Mouse (Mus musculus) embryonic fibroblast, embryonic 13.5 days (primary cell): ENCODE data around the gene Gsk3b. TPM values are rescaled to one million over a fixed set of nuclear protein-coding genes. Genes with fewer than 3 reads are reported as not detected.
A peak's percentile ranks its signal among the peaks of the same experiment; 100 is the strongest.

Experiments
- H3K27ac ChIP-seq: 2 replicates; pipeline ENCODE4 v1.5.1; 2012; ENCODE audit warnings: low read length, control low read depth, inconsistent platforms; ENCODE audit not compliant: insufficient read depth
- H3K4me1 ChIP-seq: 2 replicates; pipeline ENCODE4 v1.6.1; 2011; ENCODE audit warnings: low read length; ENCODE audit not compliant: control insufficient read depth, insufficient read depth
- H3K4me3 ChIP-seq: 2 replicates; pipeline ENCODE4 v1.5.1; 2011; ENCODE audit warnings: mild to moderate bottlenecking, control low read depth, low read length; ENCODE audit not compliant: insufficient read depth
- CTCF ChIP-seq: IDR thresholded peaks from 2 replicates; pipeline ENCODE4 v1.5.1; 2011; ENCODE audit warnings: mild to moderate bottlenecking, control low read depth, low read length, moderate library complexity, borderline replicate concordance; ENCODE audit not compliant: insufficient read depth
- POLR2A ChIP-seq: IDR thresholded peaks from 2 replicates; pipeline ENCODE4 v1.6.1; 2011; ENCODE audit warnings: low read depth, mild to moderate bottlenecking, control low read depth, low read length, moderate library complexity
- polyA plus RNA-seq: library from polyadenylated mRNA; stranded (reverse); fragments of >200 nt; gene quantifications from 2 replicates; pipeline ENCODE4 v1.2.4, GENCODE M21; 2011; ENCODE audit warnings: low read depth; ENCODE audit not compliant: missing spikeins, insufficient read length

Gene Gsk3b
- polyA plus RNA-seq, 1 experiment = 79.6 TPM

- TF ChIP-seq CTCF = no peak
- no peak for TF ChIP-seq POLR2A
- H3K4me3 ChIP-seq = no peak overlapping the region
- H3K27ac ChIP-seq = no peak overlapping the region
- no peaks in the 10 kb centered on the region for H3K4me1 ChIP-seq
Observed at GRCm38 (mm10) chr16:38131041-38131440, 42.2 kb downstream of the Gsk3b start.

- H3K4me1 ChIP-seq = no peaks in the 10 kb centered on the region
- H3K27ac ChIP-seq = no peak overlapping the region
- H3K4me3 ChIP-seq = no peak overlapping the region
- TF ChIP-seq CTCF = no peak
- TF ChIP-seq POLR2A = no peak
Observed at GRCm38 (mm10) chr16:38131756-38132155, 43.0 kb downstream of the Gsk3b start.

- Histone ChIP-seq H3K4me3 (no peak overlapping the region), H3K27ac (no peak overlapping the region), H3K4me1 (no peaks in the 10 kb centered on the region)
- TF ChIP-seq CTCF = no peak
- no peak for TF ChIP-seq POLR2A
Observed at GRCm38 (mm10) chr16:38132210-38132609, 43.4 kb downstream of the Gsk3b start.

- Histone ChIP-seq H3K4me3 (no peak overlapping the region), H3K27ac (no peak overlapping the region), H3K4me1 (peaks cover 2% of the 10 kb centered on the region; the same call in 1 of the 2 replicates)
- TF ChIP-seq CTCF = peak; percentile 53; the same call in 1 of the 2 replicates
- TF ChIP-seq POLR2A = no peak
Observed at GRCm38 (mm10) chr16:38137296-38137695, 48.5 kb downstream of the Gsk3b start.

GRCm38 (mm10) chr16:38144898-38145297, 56.1 kb downstream of the Gsk3b start:
- H3K4me1 ChIP-seq = peaks cover 2% of the 10 kb centered on the region; the same call in 1 of the 2 replicates
- H3K27ac ChIP-seq = no peak overlapping the region
- H3K4me3 ChIP-seq = no peak overlapping the region
- TF ChIP-seq POLR2A (no peak), CTCF (no peak)

- no peak for TF ChIP-seq POLR2A
- no peak for TF ChIP-seq CTCF
- Histone ChIP-seq H3K4me3 (no peak overlapping the region), H3K4me1 (no peaks in the 10 kb centered on the region), H3K27ac (no peak overlapping the region)
Observed at GRCm38 (mm10) chr16:38150555-38150954, 61.8 kb downstream of the Gsk3b start.

GRCm38 (mm10) chr16:38157854-38158622, 69.2 kb downstream of the Gsk3b start:
- H3K4me1 ChIP-seq = peaks cover 2% of the 10 kb centered on the region; the same call in 1 of the 2 replicates
- TF ChIP-seq CTCF (no peak), POLR2A (no peak)
- no peak overlapping the region for H3K4me3 ChIP-seq
- H3K27ac ChIP-seq = no peak overlapping the region

GRCm38 (mm10) chr16:38162019-38162418, 73.2 kb downstream of the Gsk3b start:
- TF ChIP-seq CTCF (no peak), POLR2A (no peak)
- H3K27ac ChIP-seq = no peak overlapping the region
- no peak overlapping the region for H3K4me3 ChIP-seq
- H3K4me1 ChIP-seq = peaks cover 2% of the 10 kb centered on the region; the same call in 1 of the 2 replicates

- Histone ChIP-seq H3K27ac (no peak overlapping the region), H3K4me3 (no peak overlapping the region), H3K4me1 (peaks cover 2% of the 10 kb centered on the region; the same call in 1 of the 2 replicates)
- TF ChIP-seq POLR2A (no peak), CTCF (no peak)
Observed at GRCm38 (mm10) chr16:38164811-38165591, 76.2 kb downstream of the Gsk3b start.

GRCm38 (mm10) chr16:38168971-38169370, 80.2 kb downstream of the Gsk3b start:
- Histone ChIP-seq H3K4me3 (no peak overlapping the region), H3K4me1 (no peaks in the 10 kb centered on the region), H3K27ac (no peak overlapping the region)
- TF ChIP-seq CTCF (no peak), POLR2A (no peak)
